Mouse (Mus musculus): ENCODE measurements around the gene Gbf1. TPM values are rescaled to one million over a fixed set of nuclear protein-coding genes. Genes with fewer than 3 reads are reported as not detected.
A peak's percentile ranks its signal among the peaks of the same experiment; 100 is the strongest.

Gene Gbf1
- 57.3 and 60.4 TPM in 2 replicates for polyA plus RNA-seq (2014; fragmentation: Nextera tagmentation; extraction: Ambion mirVana)

DNA sequence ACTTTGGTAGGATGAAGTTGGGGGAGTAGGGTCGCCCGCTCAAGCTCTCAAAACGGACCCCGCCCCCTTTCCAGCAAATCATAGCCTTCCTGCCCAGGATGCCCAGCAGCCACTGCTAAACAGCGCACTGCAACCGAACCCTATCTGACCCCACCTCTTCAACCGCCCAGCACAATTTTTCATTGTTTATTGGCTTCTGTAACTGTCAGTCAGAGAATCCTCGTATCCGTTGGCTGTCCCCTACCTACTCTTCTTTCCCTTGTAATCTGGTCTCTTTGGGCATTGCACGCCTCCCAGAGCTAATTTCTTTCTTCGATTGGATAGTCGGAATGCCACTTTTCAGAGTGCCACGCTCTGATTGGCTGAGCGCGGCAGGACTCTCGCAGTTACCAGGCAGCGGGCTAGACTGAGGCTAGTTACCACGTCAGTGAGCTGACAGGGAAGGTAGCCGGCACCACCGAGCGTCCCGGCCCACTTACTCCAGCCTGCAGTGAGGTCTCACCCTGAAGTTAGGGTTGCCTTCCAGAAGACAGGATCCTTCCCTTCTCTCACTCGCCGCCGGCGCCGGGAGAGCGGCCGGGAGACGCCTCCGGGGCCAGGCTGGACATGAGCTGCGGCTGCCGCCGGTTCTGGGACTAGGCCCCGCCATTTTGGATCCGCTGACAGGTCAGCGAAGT, at the start of gene Gbf1:
Gene Gbf1, plus strand, starts transcription at position 383 of the 677 bp plus-strand sequence.
- H3K36me3 ChIP-seq (ENCODE audit: control insufficient read depth, insufficient read depth, low read length), result 0 out of 2 replicates have a peak, but pooled peaks cover 8% of the 10 kb centered on the region
- ATAC-seq (ENCODE audit: low read depth), result peak; percentile 98
- peak within 1 kb of the TSS; percentile 95 for H3K4me3 ChIP-seq (ENCODE audit: low read depth, low read length)
- H3K4me2 ChIP-seq (ENCODE audit: low read depth, low read length), result peak within 1 kb of the TSS; percentile 92
- no peaks in the 10 kb centered on the region for H3K9me3 ChIP-seq (ENCODE audit: control insufficient read depth, low read length)
- H3K4me1 ChIP-seq (ENCODE audit: control insufficient read depth, insufficient read depth, low read length), result peaks cover 20% of the 10 kb centered on the region
- H3K27ac ChIP-seq (replicated peaks; ENCODE audit: low read depth, low read length), result peak within 1 kb of the TSS; percentile 72
- peak; percentile 99 for DNase-seq (ENCODE audit: low spot score)
- peaks cover 35% of the 10 kb centered on the region for H3K27me3 ChIP-seq (replicated peaks; ENCODE audit: control insufficient read depth, insufficient read depth, low read length)
- WGBS, result 0% methylated on average over 30 of the region's 37 CpGs
- H3K9ac ChIP-seq (ENCODE audit: low read depth, low read length), result peak within 1 kb of the TSS; percentile 81

DNA sequence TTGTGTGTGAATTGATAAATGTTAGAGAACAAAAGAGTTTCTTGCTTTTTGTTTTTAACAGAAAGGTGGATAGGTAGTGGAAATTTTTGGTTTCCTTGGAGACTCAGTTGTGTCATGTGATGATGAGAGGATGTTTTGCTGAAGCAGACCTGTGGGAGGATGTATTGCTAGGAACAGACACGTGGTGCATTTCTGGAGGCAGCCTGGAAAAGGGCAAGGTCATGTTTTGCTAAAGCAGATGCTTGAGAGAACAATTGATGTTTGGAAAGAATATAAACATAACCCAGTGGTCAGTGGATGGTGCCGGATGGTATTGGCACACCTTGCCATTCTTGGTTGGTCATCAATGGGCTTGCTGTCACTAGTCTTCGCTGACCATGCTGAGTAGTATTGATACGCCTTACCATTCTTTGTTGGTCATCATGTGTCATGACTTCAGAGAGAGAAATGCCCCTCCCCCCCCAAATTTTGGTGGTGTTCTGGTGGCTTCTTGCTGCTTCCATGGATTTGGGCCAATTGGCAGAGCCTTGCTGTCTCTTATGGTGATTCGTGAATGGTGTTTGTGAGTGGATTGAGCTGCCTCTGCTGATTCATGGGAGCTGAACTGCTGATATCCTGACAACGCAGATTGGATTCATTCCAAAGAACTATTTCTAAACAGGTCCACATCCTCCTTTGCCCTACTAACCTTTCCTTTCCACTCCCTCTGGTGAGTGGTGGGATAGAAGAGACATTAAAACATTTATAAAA, 48.7 kb upstream of the Gbf1 start:
- no peaks in the 10 kb centered on the region for H3K9me3 ChIP-seq (ENCODE audit: control insufficient read depth, low read length)
- no peak overlapping the region for H3K4me2 ChIP-seq (ENCODE audit: low read depth, low read length)
- H3K36me3 ChIP-seq (ENCODE audit: control insufficient read depth, insufficient read depth, low read length), result no peaks in the 10 kb centered on the region
- DNase-seq (ENCODE audit: low spot score), result no peak
- H3K4me1 ChIP-seq (ENCODE audit: control insufficient read depth, insufficient read depth, low read length), result no peaks in the 10 kb centered on the region
- H3K4me3 ChIP-seq (ENCODE audit: low read depth, low read length), result no peak overlapping the region
- WGBS, result 87% methylated on average over 6 of the region's 6 CpGs
- ATAC-seq (ENCODE audit: low read depth), result no peak
- no peak overlapping the region for H3K9ac ChIP-seq (ENCODE audit: low read depth, low read length)
- no peaks in the 10 kb centered on the region for H3K27me3 ChIP-seq (replicated peaks; ENCODE audit: control insufficient read depth, insufficient read depth, low read length)
- no peak overlapping the region for H3K27ac ChIP-seq (replicated peaks; ENCODE audit: low read depth, low read length)

DNA sequence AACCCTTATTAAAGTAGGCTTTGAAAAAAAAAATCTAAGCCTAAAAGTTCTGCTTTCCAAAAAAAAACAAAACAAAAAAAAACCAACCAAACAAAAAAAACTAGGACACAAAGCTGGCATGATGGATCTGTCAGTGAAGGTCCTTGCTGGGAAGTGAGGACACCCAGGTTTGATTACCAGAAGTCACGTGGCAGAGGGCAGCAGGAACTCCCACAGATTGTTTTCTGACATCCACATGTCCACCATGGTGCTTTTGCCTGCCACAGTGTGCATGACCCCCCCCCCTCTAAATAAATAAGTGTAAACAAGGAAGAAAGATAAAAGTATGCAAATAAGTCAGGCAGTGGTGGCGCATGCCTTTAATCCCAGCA, 48.1 kb upstream of the Gbf1 start:
- Histone ChIP-seq H3K36me3 (ENCODE audit: control insufficient read depth, insufficient read depth, low read length) (no peaks in the 10 kb centered on the region), H3K4me1 (ENCODE audit: control insufficient read depth, insufficient read depth, low read length) (no peaks in the 10 kb centered on the region), H3K9ac (ENCODE audit: low read depth, low read length) (no peak overlapping the region), H3K4me2 (ENCODE audit: low read depth, low read length) (no peak overlapping the region), H3K27ac (replicated peaks; ENCODE audit: low read depth, low read length) (no peak overlapping the region), H3K9me3 (ENCODE audit: control insufficient read depth, low read length) (no peaks in the 10 kb centered on the region), H3K4me3 (ENCODE audit: low read depth, low read length) (no peak overlapping the region), H3K27me3 (replicated peaks; ENCODE audit: control insufficient read depth, insufficient read depth, low read length) (no peaks in the 10 kb centered on the region)
- 80% methylated on average over 2 of the region's 2 CpGs for WGBS
- no peak for DNase-seq (ENCODE audit: low spot score)
- ATAC-seq (ENCODE audit: low read depth), result no peak

DNA sequence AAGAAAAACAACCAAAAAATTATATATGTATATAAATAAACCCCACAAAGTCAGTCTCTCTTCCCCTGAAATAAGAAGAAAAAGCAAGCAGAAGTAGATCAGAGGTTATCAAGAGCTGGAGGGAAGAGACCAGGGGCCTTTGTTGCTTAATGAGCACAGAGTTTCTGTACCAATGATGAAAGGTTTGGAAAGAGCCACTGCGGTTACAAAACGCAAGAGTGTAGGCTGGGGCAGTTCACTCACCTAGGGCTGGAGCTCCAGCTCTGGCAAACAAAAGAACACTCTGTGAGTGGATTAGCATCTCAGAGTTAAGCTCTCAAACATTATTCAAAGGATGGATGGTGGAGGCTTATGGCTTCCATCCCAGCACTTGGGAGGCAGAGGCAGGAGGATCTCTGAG, 42.1 kb upstream of the Gbf1 start:
- H3K4me2 ChIP-seq (ENCODE audit: low read depth, low read length), result no peak overlapping the region
- DNase-seq (ENCODE audit: low spot score), result no peak
- H3K4me1 ChIP-seq (ENCODE audit: control insufficient read depth, insufficient read depth, low read length), result no peaks in the 10 kb centered on the region
- 80% methylated on average over 2 of the region's 2 CpGs for WGBS
- no peaks in the 10 kb centered on the region for H3K36me3 ChIP-seq (ENCODE audit: control insufficient read depth, insufficient read depth, low read length)
- no peak overlapping the region for H3K9ac ChIP-seq (ENCODE audit: low read depth, low read length)
- no peak overlapping the region for H3K27ac ChIP-seq (replicated peaks; ENCODE audit: low read depth, low read length)
- no peaks in the 10 kb centered on the region for H3K27me3 ChIP-seq (replicated peaks; ENCODE audit: control insufficient read depth, insufficient read depth, low read length)
- H3K9me3 ChIP-seq (ENCODE audit: control insufficient read depth, low read length), result no peaks in the 10 kb centered on the region
- no peak overlapping the region for H3K4me3 ChIP-seq (ENCODE audit: low read depth, low read length)
- no peak for ATAC-seq (ENCODE audit: low read depth)

DNA sequence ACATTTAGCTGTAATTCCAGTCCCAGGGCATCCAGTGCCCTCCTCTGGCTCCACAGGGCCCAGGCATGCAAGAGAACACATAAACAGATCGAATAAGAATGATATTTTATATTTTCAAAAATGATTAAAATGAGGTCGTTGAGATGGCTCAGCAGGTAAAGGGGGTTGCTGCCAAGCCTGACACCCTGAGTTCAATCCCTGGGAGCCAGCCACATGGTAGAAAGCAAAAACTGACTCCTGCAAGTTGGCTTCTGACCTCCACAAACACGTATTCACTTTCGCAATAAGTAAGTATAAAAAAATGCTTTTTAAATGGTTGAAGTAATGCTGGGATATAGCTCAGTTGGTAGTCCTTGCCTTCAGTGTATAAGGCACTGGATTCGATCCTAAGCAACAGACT, 41.5 kb upstream of the Gbf1 start:
- no peaks in the 10 kb centered on the region for H3K36me3 ChIP-seq (ENCODE audit: control insufficient read depth, insufficient read depth, low read length)
- H3K9ac ChIP-seq (ENCODE audit: low read depth, low read length), result no peak overlapping the region
- H3K27me3 ChIP-seq (replicated peaks; ENCODE audit: control insufficient read depth, insufficient read depth, low read length), result no peaks in the 10 kb centered on the region
- no peak overlapping the region for H3K4me2 ChIP-seq (ENCODE audit: low read depth, low read length)
- no peak for ATAC-seq (ENCODE audit: low read depth)
- 80% methylated on average over 5 of the region's 5 CpGs for WGBS
- no peak overlapping the region for H3K4me3 ChIP-seq (ENCODE audit: low read depth, low read length)
- no peaks in the 10 kb centered on the region for H3K4me1 ChIP-seq (ENCODE audit: control insufficient read depth, insufficient read depth, low read length)
- H3K9me3 ChIP-seq (ENCODE audit: control insufficient read depth, low read length), result no peaks in the 10 kb centered on the region
- no peak for DNase-seq (ENCODE audit: low spot score)
- H3K27ac ChIP-seq (replicated peaks; ENCODE audit: low read depth, low read length), result no peak overlapping the region

DNA sequence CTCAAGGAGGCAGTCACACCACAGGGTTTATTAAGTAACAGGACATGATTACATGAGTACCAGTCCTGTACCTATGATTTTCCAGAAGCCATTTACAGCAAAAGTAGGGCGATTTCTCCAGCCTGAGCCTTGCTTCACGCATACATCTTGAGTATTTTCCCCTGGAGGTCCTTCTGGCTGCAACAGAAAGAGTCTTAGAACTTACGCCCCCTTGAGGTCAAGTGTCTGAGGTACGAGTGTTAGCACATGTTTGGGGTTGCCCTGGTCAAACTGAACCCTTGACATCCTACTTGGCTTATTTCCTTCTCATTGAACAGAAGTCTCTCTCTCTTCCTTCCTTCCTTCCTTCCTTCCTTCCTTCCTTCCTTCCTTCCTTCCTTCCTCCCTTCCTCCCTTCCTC, 37.7 kb upstream of the Gbf1 start:
- H3K9ac ChIP-seq (ENCODE audit: low read depth, low read length), result no peak overlapping the region
- DNase-seq (ENCODE audit: low spot score), result no peak

DNA sequence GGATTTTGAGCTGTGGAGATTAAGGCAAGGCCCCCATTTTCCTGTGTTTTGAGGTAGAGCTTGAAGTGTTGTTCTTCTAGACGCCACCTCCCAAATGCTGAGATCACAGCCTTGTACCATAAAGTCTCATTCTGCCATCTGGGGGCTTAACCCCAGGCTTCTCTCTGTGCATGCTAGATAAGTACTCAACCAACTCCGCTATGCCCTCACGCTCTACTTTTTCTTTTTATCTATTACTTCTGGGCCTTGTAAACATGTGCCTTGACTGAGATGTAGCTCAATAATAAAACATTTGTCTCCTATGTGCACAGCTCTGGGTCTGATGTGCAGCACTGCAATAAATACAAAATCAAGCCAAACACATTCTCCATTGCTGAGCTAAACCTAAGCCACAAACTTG, 32.9 kb upstream of the Gbf1 start:
- no peak overlapping the region for H3K4me2 ChIP-seq (ENCODE audit: low read depth, low read length)
- no peak overlapping the region for H3K27ac ChIP-seq (replicated peaks; ENCODE audit: low read depth, low read length)
- H3K4me3 ChIP-seq (ENCODE audit: low read depth, low read length), result no peak overlapping the region
- H3K27me3 ChIP-seq (replicated peaks; ENCODE audit: control insufficient read depth, insufficient read depth, low read length), result no peaks in the 10 kb centered on the region
- no peaks in the 10 kb centered on the region for H3K4me1 ChIP-seq (ENCODE audit: control insufficient read depth, insufficient read depth, low read length)
- H3K9ac ChIP-seq (ENCODE audit: low read depth, low read length), result no peak overlapping the region
- DNase-seq (ENCODE audit: low spot score), result no peak
- no peaks in the 10 kb centered on the region for H3K9me3 ChIP-seq (ENCODE audit: control insufficient read depth, low read length)
- 85% methylated on average over 3 of the region's 3 CpGs for WGBS
- no peaks in the 10 kb centered on the region for H3K36me3 ChIP-seq (ENCODE audit: control insufficient read depth, insufficient read depth, low read length)
- ATAC-seq (ENCODE audit: low read depth), result no peak

More for the DNA sequence above, 37.7 kb upstream of the Gbf1 start:
- ATAC-seq (ENCODE audit: low read depth), result no peak
- Histone ChIP-seq H3K9me3 (ENCODE audit: control insufficient read depth, low read length) (no peaks in the 10 kb centered on the region), H3K4me2 (ENCODE audit: low read depth, low read length) (no peak overlapping the region), H3K36me3 (ENCODE audit: control insufficient read depth, insufficient read depth, low read length) (no peaks in the 10 kb centered on the region), H3K27ac (replicated peaks; ENCODE audit: low read depth, low read length) (no peak overlapping the region), H3K27me3 (replicated peaks; ENCODE audit: control insufficient read depth, insufficient read depth, low read length) (no peaks in the 10 kb centered on the region), H3K4me3 (ENCODE audit: low read depth, low read length) (no peak overlapping the region), H3K4me1 (ENCODE audit: control insufficient read depth, insufficient read depth, low read length) (no peaks in the 10 kb centered on the region)
- WGBS, result 54% methylated on average over 4 of the region's 4 CpGs

DNA sequence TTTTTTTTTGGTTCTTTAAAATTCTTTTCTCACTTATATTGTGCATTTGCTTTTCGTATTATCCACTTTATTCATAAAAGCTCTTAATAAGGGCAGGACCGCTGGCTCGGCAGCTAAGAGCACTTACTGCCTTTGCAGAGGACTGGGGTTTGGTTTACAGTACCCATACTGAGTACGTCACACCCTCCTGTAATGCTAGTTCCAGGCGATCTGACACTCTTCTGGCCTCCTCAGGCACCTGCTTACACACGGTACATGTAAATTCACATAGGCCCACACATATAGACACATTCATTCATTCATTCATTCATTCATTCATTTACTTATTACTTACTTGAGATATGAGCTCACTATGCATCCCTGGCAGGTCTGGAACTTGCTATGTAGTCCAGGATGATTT, 31.4 kb upstream of the Gbf1 start:
- Histone ChIP-seq H3K4me2 (ENCODE audit: low read depth, low read length) (no peak overlapping the region), H3K27ac (replicated peaks; ENCODE audit: low read depth, low read length) (no peak overlapping the region), H3K4me1 (ENCODE audit: control insufficient read depth, insufficient read depth, low read length) (no peaks in the 10 kb centered on the region), H3K4me3 (ENCODE audit: low read depth, low read length) (no peak overlapping the region), H3K9ac (ENCODE audit: low read depth, low read length) (no peak overlapping the region), H3K36me3 (ENCODE audit: control insufficient read depth, insufficient read depth, low read length) (no peaks in the 10 kb centered on the region), H3K9me3 (ENCODE audit: control insufficient read depth, low read length) (no peaks in the 10 kb centered on the region), H3K27me3 (replicated peaks; ENCODE audit: control insufficient read depth, insufficient read depth, low read length) (no peaks in the 10 kb centered on the region)
- WGBS, result 71% methylated on average over 6 of the region's 6 CpGs
- ATAC-seq (ENCODE audit: low read depth) (no peak), DNase-seq (ENCODE audit: low spot score) (no peak)

DNA sequence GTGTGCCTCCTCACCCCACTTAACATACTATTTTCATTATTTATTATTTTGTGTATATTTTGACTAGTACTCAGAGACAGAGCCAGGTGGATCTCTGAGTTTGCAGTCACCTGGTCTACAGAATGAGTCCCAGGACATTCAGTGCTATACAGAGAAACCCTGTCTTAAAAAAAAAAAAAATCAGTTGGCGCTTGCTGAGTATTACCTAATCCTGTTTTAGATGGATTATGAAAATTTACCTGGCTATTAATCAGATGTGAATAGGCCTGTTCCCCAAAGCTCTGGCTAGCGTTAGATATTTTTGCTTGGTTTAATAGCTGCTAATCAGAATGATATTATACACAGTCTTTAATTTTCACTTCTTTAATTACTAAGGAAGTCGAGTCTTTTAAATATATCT, 28.4 kb upstream of the Gbf1 start:
- H3K9me3 ChIP-seq (ENCODE audit: control insufficient read depth, low read length), result no peaks in the 10 kb centered on the region
- ATAC-seq (ENCODE audit: low read depth), result no peak
- H3K36me3 ChIP-seq (ENCODE audit: control insufficient read depth, insufficient read depth, low read length), result no peaks in the 10 kb centered on the region
- 73% methylated on average over 3 of the region's 3 CpGs for WGBS
- no peak overlapping the region for H3K27ac ChIP-seq (replicated peaks; ENCODE audit: low read depth, low read length)
- DNase-seq (ENCODE audit: low spot score), result no peak
- H3K27me3 ChIP-seq (replicated peaks; ENCODE audit: control insufficient read depth, insufficient read depth, low read length), result no peaks in the 10 kb centered on the region
- no peak overlapping the region for H3K4me2 ChIP-seq (ENCODE audit: low read depth, low read length)
- H3K4me3 ChIP-seq (ENCODE audit: low read depth, low read length), result no peak overlapping the region
- no peaks in the 10 kb centered on the region for H3K4me1 ChIP-seq (ENCODE audit: control insufficient read depth, insufficient read depth, low read length)
- H3K9ac ChIP-seq (ENCODE audit: low read depth, low read length), result no peak overlapping the region
